ENCODE assay signal across 7 mouse cellular contexts in genomic region chr7:80134454-80135172, GRCm38 (mm10). TPM values are rescaled to one million over a fixed set of nuclear protein-coding genes. Genes with fewer than 3 reads are reported as not detected.
A peak's percentile ranks its signal among the peaks of the same experiment; 100 is the strongest.
DNase-seq lines count a peak whose midpoint lies in the region; ATAC-seq lines count a peak whose summit lies in the region.

No protein-coding gene starts in this region.

- H3K36me3 ChIP-seq in intestine, embryonic 15.5 days: no peaks in the 10 kb centered on the region
- no peaks in the 10 kb centered on the region for H3K36me3 ChIP-seq in midbrain, embryonic 15.5 days (replicated peaks)

- peak; percentile 69 for ATAC-seq in intestine, embryonic 15.5 days
- peak; percentile 48 for ATAC-seq in midbrain, embryonic 15.5 days (replicated peaks)

- H3K9ac ChIP-seq in intestine, embryonic 15.5 days: no peak overlapping the region
- H3K9ac ChIP-seq in midbrain, embryonic 15.5 days: no peak overlapping the region

- no peaks in the 10 kb centered on the region for H3K27me3 ChIP-seq in intestine, embryonic 15.5 days (replicated peaks)
- no peaks in the 10 kb centered on the region for H3K27me3 ChIP-seq in midbrain, embryonic 15.5 days (replicated peaks)

- peaks cover 17% of the 10 kb centered on the region for H3K4me1 ChIP-seq in intestine, embryonic 15.5 days (replicated peaks)
- 0 out of 2 replicates have a peak, but pooled peaks cover 8% of the 10 kb centered on the region for H3K4me1 ChIP-seq in midbrain, embryonic 15.5 days

- DNase-seq in MN1 (ENCODE audit: low spot score): peak; percentile 91
- DNase-seq in adrenal gland, postnatal 14 days: peak; percentile 93
- peak; percentile 95 for DNase-seq in gastrocnemius, adult 18-20 months (ENCODE audit: low spot score)
- DNase-seq in left cerebral cortex, adult 9 months (ENCODE audit: low spot score in 2 of 2): peak; percentile 40 to 66
- peak; percentile 74 to 75 for DNase-seq in urinary bladder, postnatal 4 days (ENCODE audit: low spot score in 2 of 2)

- H3K4me3 ChIP-seq in intestine, embryonic 15.5 days (replicated peaks): no peak overlapping the region
- H3K4me3 ChIP-seq in midbrain, embryonic 15.5 days: no peak overlapping the region

- H3K4me2 ChIP-seq in intestine, embryonic 15.5 days (replicated peaks): no peak overlapping the region
- H3K4me2 ChIP-seq in midbrain, embryonic 15.5 days: no peak overlapping the region

- WGBS in intestine, embryonic 15.5 days: 39% methylated on average over 8 of the region's 8 CpGs
- WGBS in midbrain, embryonic 15.5 days: 44% methylated on average over 8 of the region's 8 CpGs

- H3K9me3 ChIP-seq in intestine, embryonic 15.5 days: no peaks in the 10 kb centered on the region
- 0 out of 2 replicates have a peak, but pooled peaks cover 4% of the 10 kb centered on the region for H3K9me3 ChIP-seq in midbrain, embryonic 15.5 days

- peak overlapping the region; percentile 63 for H3K27ac ChIP-seq in intestine, embryonic 15.5 days
- H3K27ac ChIP-seq in midbrain, embryonic 15.5 days: no peak overlapping the region

RNA-seq across cellular contexts. Expression of gene Idh2, which starts 19.4 kb away (rescaled TPM):
- 353 and 359 TPM in 2 replicates for total RNA-seq in adrenal gland, postnatal 14 days (2021)
- total RNA-seq in gastrocnemius, adult 18-20 months (2021): 100 to 1,000 TPM; 317 to 516 TPM
- polyA plus RNA-seq in intestine, embryonic 15.5 days (2015; fragmentation: Nextera tagmentation; extraction: Ambion mirVana): 520 and 568 TPM in 2 replicates
- 242 and 249 TPM in 2 replicates for polyA plus RNA-seq in midbrain, embryonic 15.5 days (2015; fragmentation: Nextera tagmentation; extraction: Ambion mirVana)

RNA-seq across cellular contexts. Expression of gene Sema4b, which starts 52.0 kb away (rescaled TPM):
- total RNA-seq in adrenal gland, postnatal 14 days (2021): 46.9 and 57.0 TPM in 2 replicates
- 1 to 10 TPM; 1.2 to 1.7 TPM for total RNA-seq in gastrocnemius, adult 18-20 months (2021)
- polyA plus RNA-seq in intestine, embryonic 15.5 days (2015; fragmentation: Nextera tagmentation; extraction: Ambion mirVana): 16.8 and 16.9 TPM in 2 replicates
- 26.9 and 27.0 TPM in 2 replicates for polyA plus RNA-seq in midbrain, embryonic 15.5 days (2015; fragmentation: Nextera tagmentation; extraction: Ambion mirVana)

Comparison
In these comparisons a context has a peak if more than half of its experiments do, and no peak if none do; other contexts are left out.
1. RNA of gene Sema4b, which starts 52.0 kb away (total RNA-seq): 46.9 to 57.0 TPM in adrenal gland, postnatal 14 days; 1.2 to 1.7 TPM in gastrocnemius, adult 18-20 months; every median in the first group is over 10 times any median in the second.
2. Peak in every context shown above with its lines, with median percentiles within 50 percentile points of each other: DNase-seq.